12 mouse cellular contexts compared by ENCODE assay signal in genomic region chr11:114567045-114567780, GRCm38 (mm10).
DNase-seq lines count a peak whose midpoint lies in the region; ATAC-seq lines count a peak whose summit lies in the region.
"Had no signal": no experiment of that assay in that cellular context is flagged by ENCODE, and none has a peak within 500 bp of the region (broad histone marks: within the 10 kb centered on the region; RNA-seq: fewer than 3 reads in every experiment).

No protein-coding gene starts in this region.

- 7% methylated on average over 20 of the region's 20 CpGs for WGBS in kidney, embryonic 16.5 days
- WGBS in forebrain, embryonic 14.5 days: 5% methylated on average over 20 of the region's 20 CpGs
- WGBS in limb, embryonic 15.5 days: 5% methylated on average over 20 of the region's 20 CpGs

- intact Hi-C loops in gastrocnemius, postnatal 36 days (cut with DNase I): no loop called here

- H3K9me3 ChIP-seq in kidney, embryonic 16.5 days (ENCODE audit: low read length): no peaks in the 10 kb centered on the region
- peaks cover 4% of the 10 kb centered on the region; the same call in 1 of the 2 replicates for H3K9me3 ChIP-seq in forebrain, embryonic 14.5 days (replicated peaks; ENCODE audit: control insufficient read depth, low read length)
- H3K9me3 ChIP-seq in limb, embryonic 15.5 days: no peaks in the 10 kb centered on the region

- H3K27ac ChIP-seq in kidney, embryonic 16.5 days (ENCODE audit: low read length): no peak overlapping the region
- H3K27ac ChIP-seq in forebrain, embryonic 14.5 days (ENCODE audit: low read depth, low read length): no peak overlapping the region
- no peak overlapping the region for H3K27ac ChIP-seq in limb, embryonic 15.5 days
- H3K27ac ChIP-seq: heart, embryonic 13.5 days had no signal

- no peak overlapping the region for H3K9ac ChIP-seq in kidney, embryonic 16.5 days (replicated peaks; ENCODE audit: low read length)
- H3K9ac ChIP-seq in forebrain, embryonic 14.5 days (ENCODE audit: low read length): no peak overlapping the region
- H3K9ac ChIP-seq in limb, embryonic 15.5 days: no peak overlapping the region
- H3K9ac ChIP-seq: heart, embryonic 13.5 days had no signal

- no peaks in the 10 kb centered on the region for H3K36me3 ChIP-seq in kidney, embryonic 16.5 days (ENCODE audit: insufficient read depth, low read length)
- no peaks in the 10 kb centered on the region for H3K36me3 ChIP-seq in forebrain, embryonic 14.5 days (ENCODE audit: control insufficient read depth, insufficient read depth, low read length)
- H3K36me3 ChIP-seq in limb, embryonic 15.5 days: no peaks in the 10 kb centered on the region
- H3K36me3 ChIP-seq: heart, embryonic 13.5 days had no signal

- no peak overlapping the region for H3K4me3 ChIP-seq in kidney, embryonic 16.5 days (ENCODE audit: low read length)
- no peak overlapping the region for H3K4me3 ChIP-seq in forebrain, embryonic 14.5 days (ENCODE audit: low read depth, low read length)
- H3K4me3 ChIP-seq in limb, embryonic 15.5 days: no peak overlapping the region
- H3K4me3 ChIP-seq: heart, embryonic 13.5 days had no signal

- peak overlapping the region; percentile 11 for H3K4me2 ChIP-seq in kidney, embryonic 16.5 days (replicated peaks; ENCODE audit: low read depth, low read length)
- peak overlapping the region; percentile 28 for H3K4me2 ChIP-seq in forebrain, embryonic 14.5 days (ENCODE audit: low read length)
- peak overlapping the region; percentile 20; the same call in 1 of the 2 replicates for H3K4me2 ChIP-seq in limb, embryonic 15.5 days
- H3K4me2 ChIP-seq: heart, embryonic 13.5 days had no signal

- ATAC-seq in kidney, embryonic 16.5 days (ENCODE audit: low FRiP score, low TSS enrichment): peak; percentile 23; the same call in 1 of the 2 replicates
- ATAC-seq in forebrain, embryonic 14.5 days: no peak
- ATAC-seq in limb, embryonic 15.5 days (ENCODE audit: insufficient number of reproducible peaks, low FRiP score, low TSS enrichment, low read depth): no peak

- H3K4me1 ChIP-seq in kidney, embryonic 16.5 days (ENCODE audit: insufficient read depth, low read length): peaks cover 15% of the 10 kb centered on the region; the same call in 1 of the 2 replicates
- peaks cover 6% of the 10 kb centered on the region; the same call in 1 of the 2 replicates for H3K4me1 ChIP-seq in forebrain, embryonic 14.5 days (ENCODE audit: control insufficient read depth, insufficient read depth, low read length)
- H3K4me1 ChIP-seq in limb, embryonic 15.5 days: peaks cover 28% of the 10 kb centered on the region

- peaks cover 8% of the 10 kb centered on the region; the same call in 1 of the 2 replicates for H3K27me3 ChIP-seq in kidney, embryonic 16.5 days (ENCODE audit: insufficient read depth, low read length)
- H3K27me3 ChIP-seq in forebrain, embryonic 14.5 days (replicated peaks; ENCODE audit: control insufficient read depth, insufficient read depth, low read length): no peaks in the 10 kb centered on the region
- peaks cover 6% of the 10 kb centered on the region; the same call in 1 of the 2 replicates for H3K27me3 ChIP-seq in limb, embryonic 15.5 days

- DNase-seq in kidney, postnatal 25 days: no peak
- peak; percentile 47 for DNase-seq in forebrain, embryonic 14.5 days (ENCODE audit: low spot score)
- DNase-seq in retina, postnatal 1 day: peak; percentile 55
- no peak for DNase-seq in ovary, postnatal 36 days (ENCODE audit: low spot score)
- DNase-seq in gastrocnemius, postnatal 36 days: no peak
- no peak for DNase-seq in right cerebral cortex, adult 18-20 months
- DNase-seq: cerebellum, adult 11 months; kidney, adult 2 months; thymus, adult 18-20 months had no signal

Comparison
In these comparisons a context has a peak if more than half of its experiments do, and no peak if none do; other contexts are left out.
1. DNase-seq: peak in forebrain, embryonic 14.5 days (single experiment) and retina, postnatal 1 day (single experiment); none in kidney, postnatal 25 days (0 of 2), ovary, postnatal 36 days (single experiment), gastrocnemius, postnatal 36 days (0 of 2) and right cerebral cortex, adult 18-20 months (single experiment).
2. Peak in every context shown above with its lines, with median percentiles within 50 percentile points of each other: H3K4me2 ChIP-seq.